Mouse (Mus musculus) hematopoietic stem cell, adult 5-6 weeks (primary cell): ENCODE data around the gene Stk17b. TPM values are rescaled to one million over a fixed set of nuclear protein-coding genes. Genes with fewer than 3 reads are reported as not detected.

Experiments
- ATAC-seq, 2 experiments: fragments of 125-278 bp in 1 of 2; replicated peaks in 1 of 2; 2 replicates each; pipeline ENCODE4 v1.8.0; 2016 to 2017; ENCODE audit warnings: inconsistent platforms in 2 of 2, mild to moderate bottlenecking in 2 of 2, moderate number of reproducible peaks in 2 of 2, low read depth in 1 of 2, moderate TSS enrichment in 1 of 2; ENCODE audit not compliant: low FRiP score in 2 of 2, poor library complexity in 2 of 2, severe bottlenecking in 2 of 2, insufficient read depth in 1 of 2, low TSS enrichment in 1 of 2
- total RNA-seq: library from RNA; stranded (forward); fragments of 172-1452, 232-1000 nt; gene quantifications from 2 replicates; pipeline ENCODE4 v1.2.3, GENCODE M21; 2017

Stk17b gene
- total RNA-seq, 1 experiment from 2014 or later = 171 TPM

DNA sequence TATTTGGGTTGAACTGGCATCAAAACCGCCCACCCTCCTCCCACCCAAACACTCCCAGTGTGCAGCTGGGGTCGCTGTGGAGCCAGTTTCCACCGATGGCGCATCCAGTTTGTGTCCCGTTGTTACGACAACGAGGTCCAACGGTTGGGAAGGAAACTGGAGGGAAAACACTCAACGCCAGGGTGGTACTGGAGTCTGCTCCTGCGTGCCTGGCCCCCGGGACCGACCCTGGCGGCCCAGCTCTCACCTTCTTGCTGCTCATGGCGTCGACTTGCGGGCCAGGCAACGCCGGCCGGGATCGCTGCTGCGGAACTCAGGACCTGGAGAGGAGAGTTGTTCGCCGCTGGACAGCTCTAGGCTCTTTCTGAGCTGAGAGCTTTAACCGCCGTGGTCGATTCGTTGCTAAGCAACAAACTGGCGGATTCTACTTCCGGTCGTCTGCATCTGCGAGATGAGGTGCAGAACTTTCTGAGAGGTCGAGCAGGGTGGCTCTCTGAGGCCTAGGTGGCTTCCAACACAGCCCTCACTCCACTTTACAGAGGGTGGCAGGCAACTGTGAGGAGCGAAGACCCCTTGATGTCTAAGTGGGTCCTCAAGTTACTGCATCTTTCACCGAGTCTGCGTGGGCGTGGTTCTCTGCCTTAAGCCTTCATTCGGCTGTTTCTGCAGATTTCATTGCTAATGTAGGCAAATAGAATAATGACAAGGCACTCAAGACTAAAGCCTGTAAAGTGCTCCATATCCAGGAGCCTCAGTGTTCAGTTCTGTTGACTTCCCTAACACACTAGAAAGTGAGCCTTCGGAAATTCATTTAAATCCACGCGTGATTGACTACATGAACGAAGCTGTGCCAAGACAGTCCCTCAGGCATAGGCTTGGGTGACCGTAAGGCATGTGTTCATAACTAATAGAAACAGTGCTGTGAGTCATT, 78.3 kb downstream of the Stk17b start, which contains the start of gene Dnah7a:
TSS of gene Dnah7a (minus strand) at position 354 of the 931 bp plus-strand sequence.
- ATAC-seq = peak; percentile 65 to 75

Other genes starting within 250 kb of the Stk17b start
- not detected in 2 replicates for gene Dnah7a, start 78.4 kb downstream of the Stk17b start, total RNA-seq